Mouse (Mus musculus): Measurements from ENCODE around the gene Dip2b.

The Dip2b gene

DNA sequence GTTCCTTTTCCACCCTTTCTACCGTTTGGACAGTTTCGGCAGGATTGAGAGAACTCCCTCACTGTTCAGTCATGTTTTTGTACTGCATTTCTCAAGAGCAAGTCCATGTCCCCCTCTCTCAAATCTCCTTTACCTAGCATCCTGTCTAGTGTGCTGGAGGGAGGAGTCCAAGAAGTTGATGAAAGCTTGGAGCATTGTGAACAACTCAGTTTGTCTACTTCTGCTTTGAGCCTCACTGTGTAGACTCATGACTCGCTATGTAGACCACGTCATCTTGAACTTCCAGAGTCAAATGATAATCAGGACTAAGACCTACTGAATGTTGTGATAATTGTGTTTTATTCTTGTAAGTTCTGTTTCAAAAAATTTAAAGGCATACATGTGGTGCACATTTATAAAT lies 46.4 kb downstream of the Dip2b start:
- no peak for DNase-seq (ENCODE audit: low read depth)

DNA sequence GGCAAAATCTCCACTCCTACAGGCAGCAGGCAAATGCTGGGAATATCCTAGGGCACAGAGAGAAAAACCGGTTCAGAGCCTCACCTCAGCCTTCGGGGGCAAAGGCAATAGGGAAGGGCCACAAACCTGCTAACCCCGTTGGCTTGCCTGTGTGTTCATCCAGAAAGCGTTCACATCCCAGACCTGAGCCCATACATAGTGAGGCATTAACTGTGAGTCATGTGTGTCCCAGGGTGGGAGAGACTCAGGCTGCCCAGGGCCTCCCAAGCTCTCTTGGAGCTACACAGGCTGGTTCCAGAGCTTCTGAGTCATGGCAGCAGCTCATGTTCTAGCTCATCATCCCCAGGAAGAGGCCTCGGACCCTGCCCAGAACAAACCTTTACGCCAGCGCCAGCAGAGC lies 49.6 kb downstream of the Dip2b start:
- DNase-seq (ENCODE audit: low read depth): no peak

DNA sequence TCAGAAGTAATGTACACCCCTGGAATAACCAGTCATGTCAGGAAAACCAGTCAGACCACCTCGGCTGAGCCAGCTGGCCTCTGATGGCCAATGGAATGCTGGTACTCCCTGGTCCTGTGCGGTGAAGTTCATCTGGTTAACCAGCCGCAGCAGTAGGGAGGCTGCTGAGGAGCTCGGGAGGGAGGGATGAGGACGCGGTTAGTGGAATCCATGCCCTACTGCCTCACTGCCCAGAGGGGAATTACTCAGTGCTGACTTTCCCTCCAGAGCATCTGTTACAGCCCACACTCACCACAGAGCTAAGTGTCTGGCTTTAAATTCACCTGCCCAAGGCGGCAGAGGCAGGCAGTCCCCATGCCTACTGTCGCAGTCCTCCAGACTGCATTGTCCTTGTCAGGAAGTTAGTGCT lies 51.2 kb downstream of the Dip2b start:
- DNase-seq (ENCODE audit: low read depth): no peak

DNA sequence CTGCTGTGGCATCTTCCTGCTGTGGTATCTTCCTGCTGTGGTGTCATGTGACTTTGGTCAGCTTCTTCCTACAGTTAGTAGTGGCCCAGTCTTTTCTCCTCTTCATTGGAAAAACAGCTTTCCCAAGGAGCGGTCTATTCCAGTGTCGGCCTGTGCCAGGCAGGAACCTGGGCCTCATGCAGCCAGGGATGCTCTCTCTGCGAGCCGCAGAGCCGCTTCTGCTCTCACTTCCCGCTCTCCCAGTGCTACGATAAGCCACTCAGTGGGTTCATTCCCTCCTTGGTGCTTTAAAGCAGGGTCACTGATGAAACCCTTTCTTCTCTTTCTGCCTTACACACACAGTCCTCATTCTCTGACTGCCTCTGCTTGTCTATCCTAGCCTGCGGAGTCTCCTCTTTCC lies 53.4 kb downstream of the Dip2b start:
- no peak for DNase-seq (ENCODE audit: low read depth)

DNA sequence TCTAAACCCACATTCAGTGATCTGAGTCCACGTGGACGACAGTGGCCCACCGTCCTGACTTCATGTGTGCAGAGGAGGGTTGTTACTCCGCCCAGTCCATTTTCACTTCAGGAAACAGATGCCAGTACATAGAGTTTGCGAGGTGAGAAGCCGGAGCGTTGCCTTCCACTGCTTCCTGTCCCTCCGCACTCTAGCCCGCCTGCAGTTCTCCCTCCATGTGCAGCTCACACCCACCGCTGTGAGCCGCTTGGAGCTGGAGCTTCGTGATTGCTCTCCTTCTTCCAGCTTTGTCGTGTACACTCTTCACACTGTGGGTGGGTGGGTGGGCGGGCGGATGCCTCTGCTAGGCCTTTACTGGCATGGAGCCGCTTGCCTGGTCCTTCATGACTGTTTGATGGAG lies 53.8 kb downstream of the Dip2b start:
- DNase-seq (ENCODE audit: low read depth): no peak

DNA sequence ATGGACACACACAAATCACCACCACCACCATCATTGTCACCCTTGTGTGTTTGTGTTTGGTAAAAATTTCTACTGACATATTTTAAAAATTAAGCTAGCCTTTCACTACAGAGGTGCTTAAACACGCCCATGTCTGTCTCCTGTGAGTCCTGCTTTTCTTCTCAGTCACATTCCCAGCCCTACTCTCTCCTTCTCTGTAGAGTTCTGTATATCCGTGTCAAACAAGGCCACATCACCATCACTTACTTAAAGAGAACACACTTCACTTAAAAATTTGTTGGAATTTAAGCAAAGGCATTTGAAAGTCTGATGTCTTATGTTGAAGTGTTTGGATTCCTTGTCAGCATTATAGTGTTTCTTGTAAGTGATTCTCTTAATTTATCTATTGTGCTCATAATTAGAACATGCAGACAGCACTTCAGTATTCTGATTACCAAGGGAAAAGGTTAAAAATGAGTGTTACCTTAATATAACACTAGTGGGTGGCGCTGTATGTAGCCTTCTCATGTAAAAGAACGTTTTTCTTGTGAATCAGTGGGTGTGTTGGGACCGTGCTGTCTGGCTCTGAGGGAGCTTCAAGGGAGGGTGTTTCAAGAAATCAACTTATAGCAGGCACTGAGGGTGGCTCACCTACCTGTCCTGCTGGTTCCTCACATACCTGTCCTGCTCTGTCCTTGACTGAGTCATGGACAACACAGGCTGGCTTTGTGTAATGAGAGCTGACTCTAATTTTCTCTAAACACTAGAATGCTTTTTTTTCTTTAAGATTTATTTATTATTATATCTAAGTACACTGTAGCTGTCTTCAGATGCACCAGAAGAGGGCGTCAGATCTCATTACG lies 58.3 kb downstream of the Dip2b start:
- no peak for DNase-seq (ENCODE audit: low read depth)

DNA sequence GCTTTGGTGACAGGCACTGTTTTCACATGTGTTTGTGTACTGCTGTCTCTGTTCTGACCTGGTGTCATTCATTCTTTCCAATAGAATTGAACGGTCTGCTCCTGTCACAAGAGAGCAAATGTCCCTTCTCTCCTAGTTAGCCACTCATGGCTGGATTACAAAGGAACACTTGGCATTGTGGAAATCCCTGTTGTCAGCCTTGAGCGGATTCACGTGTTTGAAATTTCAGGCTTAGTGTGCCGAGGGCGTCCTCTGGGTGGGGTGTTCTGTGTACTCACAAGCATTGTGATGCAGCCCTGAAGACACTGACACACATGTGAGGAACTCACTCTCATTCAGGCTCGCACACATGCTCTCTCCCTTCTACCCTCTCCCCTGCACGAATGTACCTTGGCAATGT lies 61.9 kb downstream of the Dip2b start:
- DNase-seq (ENCODE audit: low read depth): no peak

DNA sequence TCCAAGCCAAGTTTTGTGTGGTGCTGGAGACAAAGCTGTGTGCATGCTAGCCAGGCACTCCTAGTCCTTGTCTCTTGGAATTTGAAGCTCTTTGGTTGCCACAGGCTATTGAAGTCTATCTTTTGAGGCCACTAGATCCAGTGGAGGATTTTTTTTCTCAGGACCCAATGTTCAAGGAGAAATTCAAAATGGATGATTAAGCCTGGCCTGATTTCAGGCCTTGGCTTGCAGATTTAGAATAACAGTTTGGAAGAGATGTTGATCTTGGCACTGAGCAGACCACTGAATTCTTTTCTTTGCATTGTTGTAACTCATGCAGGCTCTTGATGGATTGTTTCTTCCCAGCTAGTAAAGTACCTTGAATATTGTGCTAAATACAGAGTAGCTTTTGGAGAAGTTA lies 62.7 kb downstream of the Dip2b start:
- DNase-seq (ENCODE audit: low read depth): no peak

DNA sequence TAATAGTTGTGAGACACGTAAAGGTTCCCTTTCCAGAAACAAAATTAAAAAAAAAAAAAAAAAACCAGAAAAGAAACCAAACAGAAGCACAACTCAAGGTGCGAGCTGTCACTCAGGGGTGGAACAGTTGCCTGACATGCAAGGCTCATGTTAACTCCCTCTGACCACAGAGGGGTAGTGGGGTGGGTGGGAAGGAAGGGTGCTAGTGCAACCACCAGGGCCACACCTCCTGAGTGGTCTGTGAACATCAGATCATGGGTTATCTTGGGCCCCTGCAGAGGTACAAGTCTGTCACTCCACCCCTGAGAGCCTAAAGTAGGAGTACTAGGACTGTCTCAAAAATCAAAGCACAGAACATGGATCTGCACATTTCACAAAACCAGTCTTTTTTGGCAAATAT lies 65.7 kb downstream of the Dip2b start:
- no peak for DNase-seq (ENCODE audit: low read depth)

DNA sequence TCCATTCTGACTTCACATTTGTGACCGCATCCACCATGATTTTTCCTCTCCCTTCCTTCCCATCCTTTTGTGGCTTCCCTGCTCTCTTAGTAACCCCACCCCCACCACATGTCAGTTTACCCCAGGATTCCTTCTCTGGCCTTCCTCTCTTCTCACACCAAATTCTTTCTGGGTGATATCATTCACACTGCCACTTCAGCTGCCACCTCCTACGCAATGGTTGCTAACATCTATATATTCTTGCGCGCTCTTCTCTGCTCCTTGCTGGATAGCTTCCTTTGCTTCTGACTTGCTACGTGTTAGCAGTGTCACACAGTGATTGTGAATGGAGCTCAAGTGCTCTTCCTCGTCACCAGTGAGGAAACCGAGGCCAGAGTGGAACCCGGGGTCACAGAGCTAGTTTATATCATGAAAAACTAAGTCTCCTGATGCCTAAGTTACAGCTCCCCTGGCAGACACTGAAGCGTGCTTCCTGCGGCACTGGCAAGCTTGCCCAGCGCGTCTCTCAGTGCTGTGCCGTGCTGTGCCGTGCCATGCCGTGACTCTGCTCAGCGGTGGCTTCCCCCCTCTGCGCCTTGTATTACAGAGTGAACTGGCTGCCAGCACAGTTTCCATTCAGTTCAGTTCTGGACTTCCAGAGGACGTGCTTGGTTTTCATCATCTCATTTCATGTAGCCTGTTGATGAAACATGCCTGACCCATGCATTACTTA lies 69.8 kb downstream of the Dip2b start:
- DNase-seq (ENCODE audit: low read depth): no peak

DNA sequence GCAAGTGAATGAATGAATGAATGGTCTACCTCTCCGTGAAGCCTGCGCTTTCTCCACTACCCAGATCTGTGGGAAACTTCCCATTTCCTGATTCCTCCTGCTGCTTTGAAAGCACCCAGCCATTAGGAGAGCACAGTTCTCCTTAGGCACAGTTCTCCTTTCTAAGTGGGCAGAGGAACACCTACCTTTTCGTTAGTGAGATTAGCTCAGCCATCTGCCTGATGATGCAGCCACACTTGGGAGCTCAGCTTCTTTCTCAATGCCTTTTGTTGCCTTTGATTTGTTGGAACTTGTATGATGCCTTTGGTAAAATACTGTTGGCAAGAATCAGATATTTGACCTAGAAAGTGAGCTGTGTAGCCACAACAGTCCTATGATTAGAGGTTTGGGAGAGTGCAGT lies 71.5 kb downstream of the Dip2b start:
- DNase-seq (ENCODE audit: low read depth): no peak

DNA sequence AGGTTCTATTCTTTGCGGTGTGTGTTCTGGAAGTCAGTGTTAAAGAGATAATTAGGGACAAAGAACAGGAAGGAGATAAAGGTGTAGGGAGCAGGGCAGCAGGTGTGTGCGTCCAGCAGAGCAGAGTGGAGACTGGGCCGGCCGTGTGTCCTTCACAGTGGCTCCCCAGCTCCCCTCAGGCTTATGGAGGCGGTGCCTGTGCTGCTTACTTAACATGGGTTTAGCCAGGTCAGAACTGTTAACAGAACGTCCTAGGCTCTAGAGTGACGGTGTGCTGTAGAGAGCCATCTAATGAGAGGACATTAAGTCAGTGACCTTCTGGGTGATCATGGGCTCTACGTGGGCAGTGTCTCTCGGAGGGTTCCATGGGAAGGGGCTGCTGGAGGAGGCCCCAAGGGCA lies 73.4 kb downstream of the Dip2b start:
- no peak for DNase-seq (ENCODE audit: low read depth)

DNA sequence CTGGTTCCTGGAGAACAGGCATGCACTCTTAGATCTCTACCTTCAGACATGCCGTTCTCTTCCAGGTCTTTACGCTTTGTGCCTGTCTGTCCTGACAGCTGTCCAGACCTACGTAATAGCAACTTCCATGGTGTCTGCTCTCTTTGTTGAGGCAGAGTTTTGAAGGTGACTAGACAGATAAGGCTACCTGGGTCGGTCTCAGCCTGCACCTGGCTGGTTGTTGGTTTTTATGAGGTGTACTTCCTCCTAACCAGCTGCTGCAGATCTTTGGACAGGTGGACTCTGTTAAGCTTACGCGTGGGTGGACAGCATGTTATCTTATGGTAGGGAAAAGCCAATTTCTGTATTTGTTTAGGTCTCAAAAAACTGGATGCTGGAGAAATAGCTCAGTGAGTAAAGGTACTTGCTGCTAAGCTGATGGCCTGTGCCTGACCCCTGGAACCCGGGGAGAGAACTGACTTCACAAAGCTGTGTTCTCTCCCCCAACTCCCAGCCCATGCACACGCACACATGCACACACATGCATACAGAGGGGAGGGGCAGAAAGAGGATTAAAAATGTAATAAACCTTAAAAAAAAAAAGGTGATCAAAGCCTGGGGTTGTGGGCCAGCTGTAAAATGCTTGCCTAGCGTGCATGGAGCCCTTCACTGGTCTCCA lies 74.0 kb downstream of the Dip2b start:
- no peak for DNase-seq (ENCODE audit: low read depth)

DNA sequence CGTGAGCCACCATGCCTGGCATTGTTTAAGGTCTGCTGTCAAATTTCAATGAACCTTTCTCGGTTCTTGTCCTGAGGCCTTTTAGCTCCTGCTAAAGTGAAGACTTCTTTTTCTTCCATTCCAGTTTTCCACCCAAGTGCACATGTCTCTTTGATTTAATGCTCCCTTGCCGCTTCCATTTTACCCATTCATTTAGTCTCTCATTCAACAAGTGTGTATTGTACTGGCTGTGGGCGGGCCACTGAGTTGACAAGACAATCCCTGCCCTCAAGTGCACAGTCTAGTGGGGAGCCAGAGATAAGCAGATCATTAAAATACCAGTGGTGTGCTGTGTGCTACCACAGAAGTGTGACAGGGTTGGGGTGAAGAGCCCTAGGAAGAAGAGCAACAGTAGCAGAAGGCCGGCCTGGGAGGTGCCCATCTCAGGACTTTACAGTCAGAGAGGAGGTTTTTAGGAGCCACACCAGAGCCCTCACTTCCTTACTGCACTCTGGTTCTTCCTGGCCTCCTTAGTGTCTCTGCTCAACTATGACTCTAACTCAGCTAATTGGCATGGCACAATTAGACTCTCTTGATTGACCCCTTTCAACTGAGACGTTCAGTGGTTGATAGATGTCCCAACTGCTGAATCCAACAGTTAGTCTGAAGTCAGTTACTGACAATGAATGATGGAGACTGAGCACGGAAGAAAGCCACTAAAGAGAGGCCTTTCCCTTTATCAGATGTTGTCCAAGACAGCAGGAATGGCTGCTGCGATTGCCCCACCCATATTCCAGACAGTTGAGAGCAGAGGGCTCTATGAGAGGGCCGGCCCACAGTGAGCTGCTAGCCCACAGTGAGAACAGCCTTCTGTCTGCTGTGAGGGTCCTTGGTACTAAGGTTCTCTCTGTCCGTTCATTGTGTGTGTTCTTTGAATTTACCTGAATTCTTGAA lies 75.1 kb downstream of the Dip2b start:
- DNase-seq (ENCODE audit: low read depth): no peak

DNA sequence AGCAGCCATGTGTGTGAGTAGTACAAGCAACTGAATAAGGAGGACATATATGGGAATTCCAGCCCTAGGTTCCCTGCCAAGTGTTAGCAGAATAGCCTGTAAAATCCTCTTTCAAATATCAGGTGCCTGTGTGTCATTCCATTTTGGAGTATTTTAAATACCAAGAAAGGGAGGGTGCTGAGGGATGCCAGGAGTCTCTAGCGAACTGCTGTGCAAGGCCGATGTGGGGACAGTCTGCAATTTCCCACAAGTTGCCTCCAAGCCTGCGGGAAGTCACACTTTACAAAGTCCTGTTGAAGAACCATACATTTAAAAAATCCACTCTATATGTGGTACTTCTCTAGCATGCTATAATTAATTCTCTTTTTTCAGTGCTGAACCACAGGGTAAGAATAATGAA lies 77.0 kb downstream of the Dip2b start:
- no peak for DNase-seq (ENCODE audit: low read depth)

DNA sequence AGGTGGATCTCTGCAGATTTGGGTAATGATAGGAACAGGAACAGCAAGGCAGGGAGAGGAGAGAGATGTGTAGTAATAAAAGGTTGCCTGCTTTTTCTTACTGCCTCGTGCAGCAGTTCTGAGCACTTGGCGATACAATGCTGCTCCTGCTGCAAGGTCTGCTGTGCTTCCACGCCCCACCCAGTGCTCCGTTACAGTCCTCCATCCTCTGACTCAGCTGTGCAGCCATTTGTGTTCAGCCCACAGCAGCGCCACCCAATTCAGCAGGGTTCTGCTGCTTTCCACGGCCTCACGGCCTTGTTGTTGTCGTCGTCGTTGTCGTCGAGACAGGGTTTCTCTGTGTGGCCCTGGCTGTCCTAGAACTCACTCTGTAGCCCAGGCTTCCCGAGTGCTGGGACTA lies 77.9 kb downstream of the Dip2b start:
- no peak for DNase-seq (ENCODE audit: low read depth)

DNA sequence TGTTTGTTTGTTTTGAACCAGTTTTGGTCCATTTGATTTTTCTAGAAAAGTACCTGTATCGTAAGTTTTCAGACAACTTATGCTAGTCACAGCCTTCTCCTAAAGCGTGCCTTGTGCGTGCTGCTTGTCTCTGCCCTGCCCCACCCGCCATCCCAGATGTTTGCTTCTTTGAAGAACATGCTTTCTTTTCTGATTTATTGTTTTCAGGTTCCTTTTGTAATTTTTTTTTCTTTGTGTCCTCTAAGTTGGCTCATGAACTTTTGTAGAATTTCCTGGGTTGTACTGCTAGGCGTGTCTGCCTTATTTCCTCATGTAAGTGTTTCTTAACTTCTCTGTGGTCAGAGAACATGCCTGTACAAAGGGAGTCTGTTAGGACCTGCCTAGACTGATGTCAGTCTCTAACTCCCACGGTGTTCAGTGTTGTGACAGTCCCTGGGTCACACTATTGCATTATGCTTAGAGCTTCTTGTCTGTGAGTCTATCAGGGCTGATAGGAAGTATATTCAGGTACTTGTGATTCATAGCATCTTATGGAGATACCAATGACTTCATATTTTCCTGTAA lies 80.8 kb downstream of the Dip2b start:
- no peak for DNase-seq (ENCODE audit: low read depth)

DNA sequence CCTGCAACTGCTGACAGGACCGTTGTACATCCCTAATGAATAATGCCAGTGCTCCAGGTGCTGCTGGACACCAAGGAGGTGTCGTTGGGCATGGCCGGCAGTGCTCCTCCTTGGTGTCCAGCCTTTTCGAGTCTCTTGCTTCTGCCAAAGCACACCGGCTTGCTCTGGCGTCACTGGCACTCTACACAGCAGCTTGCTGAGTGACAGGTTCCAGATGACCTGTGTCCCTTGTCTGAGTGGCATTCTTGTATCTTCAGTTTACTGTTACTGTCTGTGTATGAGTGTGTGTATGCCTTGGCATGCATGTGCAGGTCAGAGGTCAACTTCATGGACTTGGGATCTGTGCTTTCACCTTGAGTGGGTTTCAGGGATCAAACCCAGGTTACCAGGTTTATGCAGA lies 83.0 kb downstream of the Dip2b start:
- no peak for DNase-seq (ENCODE audit: low read depth)

DNA sequence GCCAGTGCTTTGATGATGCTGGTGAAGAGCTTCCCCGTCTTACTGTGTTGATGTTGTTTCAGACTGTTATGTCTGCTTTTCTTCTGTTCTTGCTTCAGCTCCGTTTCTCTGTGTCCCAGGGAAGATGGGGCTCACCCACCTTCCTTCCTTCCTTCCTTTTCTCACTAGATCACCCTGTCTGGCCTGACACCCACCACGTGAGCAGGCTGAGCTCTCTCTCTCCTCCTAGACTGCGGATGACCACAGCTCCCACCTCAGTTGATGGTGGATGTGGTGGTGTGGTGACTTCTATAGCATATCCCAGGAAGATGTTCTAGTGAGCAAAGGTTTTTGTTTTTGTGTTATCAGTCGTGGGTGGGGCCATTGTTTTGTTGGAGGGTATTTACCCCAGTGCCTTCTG lies 85.4 kb downstream of the Dip2b start:
- no peak for DNase-seq (ENCODE audit: low read depth)

DNA sequence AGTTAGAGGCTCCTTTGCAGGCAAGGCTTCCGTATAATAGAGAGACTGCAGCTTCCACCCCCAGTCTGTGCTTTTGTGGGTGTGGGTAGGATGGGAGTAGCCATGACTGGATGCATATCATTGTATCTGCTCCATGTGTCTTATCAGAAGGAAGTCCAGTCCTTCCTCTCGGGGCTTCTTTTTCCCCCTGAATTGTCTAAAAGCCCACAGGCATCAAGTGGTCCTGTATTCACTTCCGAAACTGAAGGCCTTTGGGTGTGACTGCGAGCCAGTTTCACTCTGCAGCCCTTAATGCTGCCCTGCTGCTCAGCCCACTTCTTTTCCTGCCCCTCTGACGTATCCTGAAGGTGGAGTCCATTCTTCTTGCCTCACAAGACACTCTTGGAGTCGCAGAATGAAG lies 86.8 kb downstream of the Dip2b start:
- no peak for DNase-seq (ENCODE audit: low read depth)

DNA sequence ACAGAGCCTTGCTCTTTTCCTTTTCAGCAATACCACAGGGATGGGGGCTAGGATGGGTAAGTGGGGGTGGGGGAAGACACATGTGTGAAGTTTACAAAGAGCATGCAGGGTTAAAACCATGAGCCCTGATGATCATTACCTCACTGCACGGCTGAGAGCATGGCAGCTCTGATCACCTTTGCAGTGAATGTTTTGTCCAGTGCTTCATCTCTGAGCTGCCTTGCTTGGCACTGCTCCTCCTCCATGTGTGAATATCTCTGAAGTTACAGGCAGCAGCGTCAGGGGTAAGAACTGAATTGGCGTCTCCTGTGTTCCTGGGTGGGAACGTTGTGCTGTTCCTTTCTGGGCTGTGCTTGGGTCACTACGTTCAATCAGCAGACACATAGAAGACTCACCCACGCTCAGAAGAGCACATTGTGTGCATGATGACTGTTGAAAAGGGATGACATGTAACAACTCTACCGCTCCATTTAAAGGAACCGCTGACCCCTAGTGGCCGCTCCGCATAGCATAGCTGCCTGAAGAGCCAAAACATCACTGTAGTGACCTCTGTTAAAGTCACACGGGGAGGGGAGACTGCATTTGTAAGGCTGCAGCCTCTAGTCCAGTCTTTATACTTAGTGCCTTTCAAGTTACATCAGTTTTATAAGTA lies 88.1 kb downstream of the Dip2b start:
- peak; percentile 86 for DNase-seq (ENCODE audit: low read depth)

Measured in induced T-regulatory cell, adult 2 months (primary cell).